Mouse (Mus musculus) embryonic facial prominence, embryonic 10.5 days (tissue): ENCODE results near the gene Scp2. TPM values are rescaled to one million over a fixed set of nuclear protein-coding genes. Genes with fewer than 3 reads are reported as not detected.

ENCODE experiments used
- DNase-seq: peaks from one replicate; pipeline ENCODE4 v3.0.0-alpha.2; 2017; ENCODE audit warnings: low spot score
- H3K27ac ChIP-seq: fragments of 300-500 bp; sonication (generic); replicated peaks from 2 replicates; pipeline ENCODE4 v1.5.1; 2016; ENCODE audit warnings: mild to moderate bottlenecking
- H3K27me3 ChIP-seq: fragments of 300-500 bp; sonication (generic); replicated peaks from 2 replicates; pipeline ENCODE4 v1.6.1; 2016; ENCODE audit warnings: low read depth, mild to moderate bottlenecking; ENCODE audit not compliant: poor library complexity, severe bottlenecking
- H3K36me3 ChIP-seq: fragments of 300-500 bp; sonication (generic); replicated peaks from 2 replicates; pipeline ENCODE4 v1.6.1; 2016; ENCODE audit warnings: mild to moderate bottlenecking, moderate library complexity
- H3K4me1 ChIP-seq: fragments of 300-500 bp; sonication (generic); 2 replicates; pipeline ENCODE4 v1.6.1; 2016
- H3K4me3 ChIP-seq: fragments of 300-500 bp; sonication (generic); 2 replicates; pipeline ENCODE4 v1.5.1; 2016; ENCODE audit warnings: mild to moderate bottlenecking, moderate library complexity
- H3K9me3 ChIP-seq: fragments of 300-500 bp; sonication (generic); 2 replicates; pipeline ENCODE4 v1.6.1; 2016; ENCODE audit warnings: mild to moderate bottlenecking
- WGBS: fragments of 180-500 bp; shearing (Covaris S2); methylation state at CpG from one replicate; pipeline ENCODE4 v1.1.7; 2016; 5-methylcytosine and 5-hydroxymethylcytosine counted together
- polyA plus RNA-seq: library from polyadenylated mRNA; unstranded; fragments of >200 nt; fragmentation: Nextera tagmentation; extraction: Ambion mirVana; gene quantifications from 2 replicates; pipeline ENCODE4 v1.2.1, GENCODE M21; 2016

The Scp2 gene
- polyA plus RNA-seq, 1 experiment from 2014 or later = 163 TPM

- 92% methylated on average over 2 of the region's 2 CpGs for WGBS
- H3K9me3 ChIP-seq = no peaks in the 10 kb centered on the region
- no peak for DNase-seq
These were observed 76.7 kb downstream of the Scp2 start for GRCm38 (mm10) chr4:108068081-108068480.

GRCm38 (mm10) chr4:108067261-108067660, 77.5 kb downstream of the Scp2 start:
- Histone ChIP-seq H3K9me3 (no peaks in the 10 kb centered on the region), H3K27ac (no peak overlapping the region), H3K27me3 (no peaks in the 10 kb centered on the region), H3K4me1 (peaks cover 10% of the 10 kb centered on the region), H3K36me3 (peaks cover 54% of the 10 kb centered on the region), H3K4me3 (no peak overlapping the region)
- 89% methylated on average over 7 of the region's 7 CpGs for WGBS
- no peak for DNase-seq

More at GRCm38 (mm10) chr4:108068081-108068480, 76.7 kb downstream of the Scp2 start:
- peaks cover 45% of the 10 kb centered on the region for H3K36me3 ChIP-seq
- H3K4me1 ChIP-seq = peaks cover 10% of the 10 kb centered on the region
- H3K27me3 ChIP-seq = no peaks in the 10 kb centered on the region
- H3K4me3 ChIP-seq = no peak overlapping the region
- H3K27ac ChIP-seq = no peak overlapping the region

- peaks cover 60% of the 10 kb centered on the region for H3K36me3 ChIP-seq
- H3K4me1 ChIP-seq = peaks cover 10% of the 10 kb centered on the region
- DNase-seq = no peak
- no peak overlapping the region for H3K4me3 ChIP-seq
- no peaks in the 10 kb centered on the region for H3K27me3 ChIP-seq
- WGBS = 91% methylated on average over 4 of the region's 4 CpGs
- H3K9me3 ChIP-seq = no peaks in the 10 kb centered on the region
- no peak overlapping the region for H3K27ac ChIP-seq
These were observed 78.2 kb downstream of the Scp2 start for GRCm38 (mm10) chr4:108066569-108066968.

GRCm38 (mm10) chr4:108065176-108065844, 79.5 kb downstream of the Scp2 start:
- Histone ChIP-seq H3K27ac (no peak overlapping the region), H3K36me3 (peaks cover 68% of the 10 kb centered on the region), H3K4me3 (no peak overlapping the region), H3K27me3 (no peaks in the 10 kb centered on the region), H3K4me1 (peaks cover 5% of the 10 kb centered on the region), H3K9me3 (no peaks in the 10 kb centered on the region)
- 85% methylated on average over 2 of the region's 2 CpGs for WGBS
- no peak for DNase-seq

GRCm38 (mm10) chr4:108063616-108064015, 81.2 kb downstream of the Scp2 start:
- Histone ChIP-seq H3K9me3 (no peaks in the 10 kb centered on the region), H3K36me3 (peaks cover 84% of the 10 kb centered on the region), H3K4me3 (no peak overlapping the region), H3K4me1 (peaks cover 3% of the 10 kb centered on the region; the same call in 1 of the 2 replicates), H3K27me3 (no peaks in the 10 kb centered on the region), H3K27ac (no peak overlapping the region)
- DNase-seq = no peak
- 86% methylated on average over 6 of the region's 6 CpGs for WGBS

GRCm38 (mm10) chr4:108062524-108062923, 82.3 kb downstream of the Scp2 start:
- Histone ChIP-seq H3K9me3 (no peaks in the 10 kb centered on the region), H3K4me3 (no peak overlapping the region), H3K4me1 (peaks cover 3% of the 10 kb centered on the region; the same call in 1 of the 2 replicates), H3K36me3 (peaks cover 83% of the 10 kb centered on the region), H3K27ac (no peak overlapping the region), H3K27me3 (no peaks in the 10 kb centered on the region)
- 94% methylated on average over 5 of the region's 5 CpGs for WGBS
- no peak for DNase-seq

GRCm38 (mm10) chr4:108060774-108061173, 84.0 kb downstream of the Scp2 start:
- peaks cover 79% of the 10 kb centered on the region for H3K36me3 ChIP-seq

GRCm38 (mm10) chr4:108059601-108060379, 85.0 kb downstream of the Scp2 start:
- Histone ChIP-seq H3K36me3 (peaks cover 83% of the 10 kb centered on the region), H3K4me1 (peaks cover 3% of the 10 kb centered on the region; the same call in 1 of the 2 replicates), H3K4me3 (no peak overlapping the region), H3K27ac (0 out of 2 replicates have a peak overlapping the region, but pooled peaks have one; percentile 36), H3K9me3 (no peaks in the 10 kb centered on the region), H3K27me3 (no peaks in the 10 kb centered on the region)
- 60% methylated on average over 19 of the region's 19 CpGs for WGBS
- DNase-seq = no peak

More at GRCm38 (mm10) chr4:108060774-108061173, 84.0 kb downstream of the Scp2 start:
- H3K27ac ChIP-seq = no peak overlapping the region
- H3K4me3 ChIP-seq = no peak overlapping the region
- DNase-seq = no peak
- peaks cover 3% of the 10 kb centered on the region; the same call in 1 of the 2 replicates for H3K4me1 ChIP-seq
- no peaks in the 10 kb centered on the region for H3K27me3 ChIP-seq
- H3K9me3 ChIP-seq = no peaks in the 10 kb centered on the region
- 81% methylated on average over 4 of the region's 4 CpGs for WGBS

- Histone ChIP-seq H3K36me3 (peaks cover 85% of the 10 kb centered on the region), H3K4me1 (peaks cover 3% of the 10 kb centered on the region; the same call in 1 of the 2 replicates), H3K9me3 (no peaks in the 10 kb centered on the region), H3K27me3 (no peaks in the 10 kb centered on the region), H3K4me3 (no peak overlapping the region), H3K27ac (no peak overlapping the region)
- 92% methylated on average over 10 of the region's 10 CpGs for WGBS
- DNase-seq = no peak
These were observed 86.6 kb downstream of the Scp2 start for GRCm38 (mm10) chr4:108058166-108058565.

- Histone ChIP-seq H3K4me3 (no peak overlapping the region), H3K9me3 (no peaks in the 10 kb centered on the region), H3K4me1 (peaks cover 3% of the 10 kb centered on the region; the same call in 1 of the 2 replicates), H3K27me3 (no peaks in the 10 kb centered on the region), H3K27ac (no peak overlapping the region), H3K36me3 (peaks cover 83% of the 10 kb centered on the region)
- WGBS = 88% methylated on average over 2 of the region's 2 CpGs
- no peak for DNase-seq
These were observed 87.6 kb downstream of the Scp2 start for GRCm38 (mm10) chr4:108057247-108057646.

GRCm38 (mm10) chr4:108055873-108056272, 88.9 kb downstream of the Scp2 start:
- no peak for DNase-seq
- Histone ChIP-seq H3K4me3 (no peak overlapping the region), H3K36me3 (peaks cover 84% of the 10 kb centered on the region), H3K4me1 (peaks cover 3% of the 10 kb centered on the region; the same call in 1 of the 2 replicates), H3K9me3 (no peaks in the 10 kb centered on the region), H3K27me3 (no peaks in the 10 kb centered on the region), H3K27ac (no peak overlapping the region)
- 94% methylated on average over 10 of the region's 10 CpGs for WGBS

GRCm38 (mm10) chr4:108052673-108053072, 92.1 kb downstream of the Scp2 start:
- H3K4me3 ChIP-seq = no peak overlapping the region
- no peak overlapping the region for H3K27ac ChIP-seq
- H3K36me3 ChIP-seq = peaks cover 88% of the 10 kb centered on the region
- DNase-seq = no peak
- no peaks in the 10 kb centered on the region for H3K27me3 ChIP-seq
- WGBS = 89% methylated on average over 8 of the region's 8 CpGs
- no peaks in the 10 kb centered on the region for H3K9me3 ChIP-seq
- no peaks in the 10 kb centered on the region for H3K4me1 ChIP-seq
